Comparison of ENCODE assay signal across 1 mouse cellular context in the genomic region with DNA sequence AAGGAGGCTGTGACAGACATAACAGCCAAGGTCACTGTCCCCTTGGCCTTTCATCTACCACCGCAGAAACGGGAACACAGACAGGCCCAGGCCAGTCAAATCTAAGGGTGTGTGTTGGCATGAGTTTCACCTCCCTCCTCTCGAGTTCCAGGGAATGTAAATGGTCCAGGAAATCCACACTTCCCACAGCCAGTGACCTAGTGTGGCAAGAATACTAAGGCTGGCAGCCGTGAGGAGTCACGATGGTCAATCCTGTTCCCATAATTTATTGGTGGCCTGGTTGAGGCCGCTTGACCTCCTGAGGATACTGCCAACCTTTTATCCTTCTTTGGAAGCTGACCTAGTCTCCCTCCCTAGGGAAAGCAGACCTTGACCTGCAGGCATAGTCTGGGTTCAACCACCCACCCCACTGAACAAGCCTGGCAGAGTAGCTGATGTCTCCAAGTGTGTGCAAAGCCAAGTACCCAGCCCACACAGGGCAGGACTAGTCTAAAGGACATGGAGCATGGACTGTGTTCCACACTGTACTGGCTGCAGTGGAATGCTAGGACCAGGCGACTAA.
TF ChIP-seq lines count a peak whose summit lies in the region.

No protein-coding gene starts in this region.

TF ChIP-seq in CH12.LX, 34 proteins besides CTCF, POLR2A, EP300 and RAD21 (continued from another document):
- TF ChIP-seq USF1 (IDR thresholded peaks at IDR 0.05; ENCODE audit: low read depth, low read length) (no peak), PAX5 (IDR thresholded peaks at IDR 0.05; ENCODE audit: low read length) (no peak), MXI1 (IDR thresholded peaks at IDR 0.05; ENCODE audit: low read depth, low read length) (no peak), CHD1 (IDR thresholded peaks at IDR 0.05; ENCODE audit: low read depth, low read length) (no peak), MAX (IDR thresholded peaks at IDR 0.05; ENCODE audit: low read length) (no peak), POLR2AphosphoS2 (IDR thresholded peaks at IDR 0.05; ENCODE audit: low read depth, low read length) (no peak), MEF2A (IDR thresholded peaks at IDR 0.05; ENCODE audit: borderline replicate concordance, low read depth, low read length) (no peak), MYC (IDR thresholded peaks at IDR 0.05; ENCODE audit: low read depth, low read length) (no peak), ZNF384 (IDR thresholded peaks at IDR 0.05; ENCODE audit: low read depth, low read length) (no peak), BHLHE40 (IDR thresholded peaks at IDR 0.05; ENCODE audit: low read depth, low read length) (no peak), ZKSCAN1 (IDR thresholded peaks at IDR 0.05; ENCODE audit: borderline replicate concordance, low read depth, low read length) (no peak)
